Mouse (Mus musculus): ENCODE data around the gene Sncb.

- TF ChIP-seq CTCF (IDR thresholded peaks at IDR 0.05; ENCODE audit: borderline replicate concordance, insufficient read depth, low read depth, low read length) = peak; percentile 85
- no peak for TF ChIP-seq POLR2A (IDR thresholded peaks at IDR 0.05; ENCODE audit: borderline replicate concordance, insufficient read depth, low read length)
Observed at GRCm38 (mm10) chr13:54805134-54805838, 38.9 kb upstream of the Sncb start.
